Mouse (Mus musculus) small intestine, adult 2 months (tissue): ENCODE data around the gene Samd4.

Source experiments
- CTCF ChIP-seq: fragments of 200-500 bp; IDR thresholded peaks from 2 replicates; pipeline ENCODE4 v1.5.1; 2012; ENCODE audit warnings: low read depth, mild to moderate bottlenecking, control low read depth, inconsistent platforms, low read length, moderate library complexity, mixed read lengths; ENCODE audit not compliant: insufficient replicate concordance, insufficient read length; ENCODE audit errors: extremely low read depth
- POLR2A ChIP-seq: fragments of 200-500 bp; IDR thresholded peaks from 2 replicates; pipeline ENCODE4 v1.6.1; 2012; ENCODE audit warnings: low read depth, mild to moderate bottlenecking, control low read depth, inconsistent platforms, low read length, moderate library complexity

DNA sequence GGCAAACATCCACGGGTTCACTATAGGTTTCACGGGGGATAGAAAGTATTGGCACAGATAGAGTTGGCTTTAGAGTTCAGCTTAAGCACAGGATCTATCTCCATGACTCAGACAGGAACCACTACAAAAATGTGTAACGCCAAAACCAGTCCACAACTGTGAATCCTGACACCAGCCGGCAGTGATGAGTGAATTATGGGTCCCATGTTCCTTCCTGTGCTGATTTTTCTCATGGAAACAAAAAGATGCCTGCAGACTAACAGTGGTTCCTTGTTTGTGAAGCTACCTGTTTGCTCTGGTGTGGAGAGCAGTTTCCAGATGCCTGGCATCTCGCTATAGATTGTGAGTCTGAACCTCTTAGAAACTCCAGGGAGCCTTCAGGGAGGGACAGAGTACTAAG, 184.2 kb downstream of the Samd4 start:
- TF ChIP-seq CTCF (no peak), POLR2A (no peak)
